Mouse (Mus musculus) cerebellum, adult 11-12 months (tissue): ENCODE measurements at regions not wholly inside any gene's neighbourhood (a gene's known extent, or its start where the extent isn't known, plus 50 kb on each side); places are given as distances from the start of the nearest gene placed in this dataset.

Experiments
- DNase-seq: peaks from one replicate; pipeline ENCODE4 v3.0.0; 2022

DNA sequence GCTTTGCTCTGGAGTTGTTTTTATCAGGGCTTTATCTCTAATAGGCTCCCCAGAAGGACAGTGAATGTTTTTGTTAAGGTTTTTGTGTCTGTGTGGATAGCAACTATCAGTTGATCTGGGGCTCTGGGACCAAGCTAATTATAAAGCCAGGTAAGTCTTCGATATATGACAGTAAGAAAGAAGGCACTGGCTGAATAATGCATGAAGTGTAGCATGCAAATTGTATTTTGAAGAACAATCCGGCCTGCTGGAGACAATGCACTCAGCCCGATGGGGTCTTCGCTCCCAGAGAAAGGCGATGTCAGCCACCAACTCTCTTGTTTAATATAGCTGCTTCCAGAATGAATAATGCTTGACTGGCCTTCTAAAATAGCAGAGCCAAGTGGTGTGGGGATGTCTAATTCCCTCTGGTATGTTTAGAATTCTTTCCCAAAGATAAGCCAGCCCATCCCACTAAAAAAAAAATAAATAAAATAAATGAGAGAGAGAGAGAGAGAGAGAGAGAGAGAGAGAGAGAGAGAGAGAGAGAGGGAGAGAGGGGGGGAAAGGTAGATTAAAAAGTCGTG, 68.6 kb downstream of the Dad1 start:
- no peak for DNase-seq

DNA sequence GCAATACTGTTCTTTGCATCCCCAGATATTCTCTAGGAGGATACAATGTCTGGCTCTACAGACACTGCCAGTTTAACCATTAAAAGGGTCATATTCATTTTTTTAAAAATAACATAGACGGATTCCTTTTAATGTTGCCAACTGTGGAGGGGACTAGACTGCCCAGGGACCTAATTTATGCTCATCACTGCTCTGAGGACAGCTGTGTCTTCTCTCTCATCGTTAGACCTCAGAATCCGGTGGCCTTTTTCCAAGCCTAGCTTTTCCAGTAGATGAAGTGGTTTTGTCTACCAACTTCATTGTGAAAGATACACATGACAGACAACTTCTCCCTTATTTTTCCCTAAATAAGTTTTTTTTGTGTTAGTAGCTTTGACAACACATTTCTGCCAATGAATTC, 70.0 kb downstream of the Dad1 start:
- no peak for DNase-seq

DNA sequence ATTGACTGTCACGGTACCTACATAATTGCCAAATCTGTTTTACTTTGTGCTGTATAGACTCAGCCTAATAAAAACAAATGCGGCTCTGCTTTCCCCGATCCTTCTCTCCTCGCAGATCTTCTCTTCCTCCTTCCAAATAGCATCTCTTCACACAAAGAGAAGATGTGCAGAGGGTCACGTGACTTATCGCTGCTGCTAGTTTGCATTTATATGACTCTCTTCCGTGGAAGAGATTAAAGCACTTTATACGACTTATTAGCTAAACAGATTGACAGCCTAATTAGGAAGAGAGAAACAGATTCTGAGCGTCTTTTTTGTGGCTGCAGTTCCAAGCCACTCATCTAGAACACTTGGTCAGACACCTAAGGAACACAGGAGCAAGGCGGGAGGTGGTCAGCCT, 71.1 kb downstream of the Dad1 start:
- no peak for DNase-seq

DNA sequence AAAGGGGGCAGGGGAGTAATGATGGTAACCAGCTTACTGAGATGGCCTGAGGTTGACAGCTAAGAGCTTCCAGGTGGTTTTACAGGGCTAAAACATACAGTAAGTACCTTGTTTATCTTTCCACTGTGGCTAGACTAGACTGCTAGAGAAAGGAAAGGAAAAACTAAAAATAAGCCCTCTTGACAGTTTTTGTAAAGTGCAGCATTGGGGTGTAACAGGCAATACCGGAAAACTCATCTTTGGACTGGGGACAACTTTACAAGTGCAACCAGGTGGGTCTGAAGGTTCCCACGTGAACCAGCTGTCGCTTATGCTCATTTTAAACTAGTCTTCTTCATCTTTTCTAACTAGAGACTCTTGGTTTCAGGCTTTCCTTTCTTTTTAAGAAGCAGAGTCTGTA, 72.6 kb downstream of the Dad1 start:
- no peak for DNase-seq

DNA sequence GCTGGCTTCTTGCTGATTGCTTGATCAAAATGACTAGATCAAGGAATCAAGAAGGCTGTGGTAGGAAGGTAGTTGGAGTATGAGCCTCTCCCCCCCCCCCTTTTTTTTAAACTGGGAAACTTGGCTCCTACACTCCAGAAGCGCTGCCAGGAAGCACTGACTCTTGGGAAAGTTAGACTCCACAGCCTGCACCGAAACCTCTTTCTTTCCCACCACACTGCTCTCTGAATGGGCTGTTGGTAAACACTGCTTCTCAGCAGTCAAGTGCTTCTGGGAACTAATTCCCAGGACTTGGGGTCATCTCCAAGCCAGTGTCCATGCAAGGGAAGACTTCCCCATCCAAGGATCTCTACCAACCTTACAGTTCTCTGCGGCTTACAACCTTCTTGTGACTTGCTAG, 73.2 kb downstream of the Dad1 start:
- no peak for DNase-seq

DNA sequence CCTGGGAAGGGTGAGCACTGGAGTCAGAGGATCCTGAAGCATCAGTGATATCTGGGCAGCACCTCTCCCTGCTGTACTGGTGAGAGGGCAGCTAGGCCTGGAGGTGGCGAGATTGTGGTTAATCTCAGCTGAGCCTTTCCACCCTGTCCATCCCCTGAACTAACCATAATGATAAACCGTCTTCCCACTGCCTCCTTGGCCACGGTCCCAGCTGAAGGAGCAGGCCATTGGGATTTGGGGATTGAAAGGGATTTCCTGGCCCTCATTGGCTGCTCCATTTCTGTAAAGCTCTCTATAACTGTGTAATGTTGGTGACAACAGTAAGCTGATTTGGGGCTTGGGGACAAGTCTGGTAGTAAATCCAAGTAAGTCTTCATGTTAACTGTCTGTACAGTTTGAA, 73.6 kb downstream of the Dad1 start:
- DNase-seq: no peak

DNA sequence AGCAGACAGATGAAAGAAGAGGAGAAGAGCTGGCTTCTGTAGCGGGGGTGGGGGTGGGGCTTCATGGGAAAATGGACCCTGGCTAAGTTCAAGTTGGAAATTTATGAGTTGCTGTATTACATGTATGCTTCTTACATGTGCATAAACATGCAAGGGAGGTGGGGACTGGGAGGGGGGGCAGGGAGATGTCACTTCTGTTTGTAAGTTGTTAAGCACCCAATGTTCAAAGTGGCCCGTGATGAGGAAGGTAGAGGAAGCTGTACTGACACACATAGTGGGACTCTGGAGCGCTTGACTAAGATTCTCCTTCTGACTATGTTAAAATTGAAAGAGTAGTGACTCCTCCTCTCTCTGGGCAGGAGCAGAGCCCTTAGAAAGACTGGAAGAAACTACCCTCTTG, 75.0 kb downstream of the Dad1 start:
- DNase-seq: no peak

DNA sequence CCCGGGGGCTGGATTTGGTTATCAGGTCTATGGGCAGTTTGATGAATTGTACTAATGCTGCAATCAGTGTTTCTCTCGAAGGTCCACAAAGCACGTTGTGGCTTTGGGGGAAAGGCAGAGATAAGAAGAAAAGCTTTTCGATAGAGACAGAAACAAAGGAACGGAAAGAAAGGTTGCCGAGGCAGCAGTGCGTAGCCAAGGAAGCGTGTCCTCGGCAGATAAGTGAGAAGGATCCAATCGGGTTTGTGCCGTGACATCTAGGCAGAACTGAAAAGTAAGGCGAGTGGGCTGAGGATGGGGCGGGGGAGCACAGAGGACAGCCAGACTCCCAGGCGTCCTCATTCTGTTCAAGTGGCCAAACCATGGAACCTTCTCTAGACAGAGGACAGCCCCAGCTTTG, 77.4 kb downstream of the Dad1 start:
- no peak for DNase-seq

DNA sequence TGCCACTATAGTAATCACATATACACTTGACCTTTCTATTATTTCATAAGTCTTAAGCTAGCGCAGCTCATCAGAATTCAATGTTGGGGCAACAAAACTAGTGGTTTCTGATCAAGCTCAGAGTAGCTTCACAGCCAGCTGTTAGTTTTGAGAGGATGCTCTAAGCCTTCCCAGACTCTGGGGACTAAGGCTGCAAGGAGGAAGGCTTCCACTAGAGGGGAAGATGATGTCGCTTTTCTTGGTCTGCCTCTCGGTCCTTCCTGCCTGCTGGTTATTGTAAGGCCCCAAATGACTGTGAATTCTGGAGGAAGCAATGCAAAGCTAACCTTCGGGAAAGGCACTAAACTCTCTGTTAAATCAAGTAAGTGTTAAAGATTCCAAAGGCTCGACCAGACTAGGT, 78.4 kb downstream of the Dad1 start:
- DNase-seq: no peak

DNA sequence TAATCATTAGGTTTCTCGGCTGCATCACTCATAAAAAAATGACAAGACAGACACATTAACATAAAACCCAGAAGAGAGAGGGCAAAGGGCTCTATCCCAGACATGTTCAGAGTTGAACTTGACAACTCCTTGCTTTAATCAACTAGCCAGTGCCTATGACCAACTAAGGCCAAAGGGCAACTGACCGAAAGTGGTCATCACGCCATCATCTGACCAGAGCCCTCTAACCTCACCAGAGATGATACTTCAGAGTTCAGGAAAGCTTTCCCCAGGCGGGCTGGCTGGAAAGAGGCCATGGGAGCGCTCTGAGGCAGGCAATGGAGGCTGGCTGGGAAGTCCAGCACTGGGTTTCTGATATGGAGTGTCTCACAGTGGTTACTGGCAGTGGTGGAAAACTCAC, 80.6 kb downstream of the Dad1 start:
- no peak for DNase-seq

DNA sequence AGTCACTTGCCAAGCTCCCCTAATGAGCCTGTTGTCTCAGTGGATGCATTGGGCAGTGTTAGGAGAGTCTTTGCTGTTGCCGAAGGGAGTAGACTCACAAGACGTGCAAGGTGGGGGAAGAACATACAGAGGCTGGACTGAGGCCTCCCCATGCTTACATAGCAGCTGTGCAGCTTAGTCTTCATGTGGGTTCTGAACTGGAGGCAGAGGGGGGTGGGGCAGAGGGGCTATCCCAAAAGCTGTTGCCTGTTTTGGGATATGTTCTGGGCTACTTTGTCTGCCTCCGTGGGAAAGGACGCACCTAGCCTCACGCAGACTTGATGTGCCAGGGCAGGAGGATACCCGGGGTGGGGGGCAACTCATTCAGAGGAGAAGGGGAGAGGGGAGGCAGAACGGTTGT, 84.7 kb downstream of the Dad1 start:
- DNase-seq: no peak

DNA sequence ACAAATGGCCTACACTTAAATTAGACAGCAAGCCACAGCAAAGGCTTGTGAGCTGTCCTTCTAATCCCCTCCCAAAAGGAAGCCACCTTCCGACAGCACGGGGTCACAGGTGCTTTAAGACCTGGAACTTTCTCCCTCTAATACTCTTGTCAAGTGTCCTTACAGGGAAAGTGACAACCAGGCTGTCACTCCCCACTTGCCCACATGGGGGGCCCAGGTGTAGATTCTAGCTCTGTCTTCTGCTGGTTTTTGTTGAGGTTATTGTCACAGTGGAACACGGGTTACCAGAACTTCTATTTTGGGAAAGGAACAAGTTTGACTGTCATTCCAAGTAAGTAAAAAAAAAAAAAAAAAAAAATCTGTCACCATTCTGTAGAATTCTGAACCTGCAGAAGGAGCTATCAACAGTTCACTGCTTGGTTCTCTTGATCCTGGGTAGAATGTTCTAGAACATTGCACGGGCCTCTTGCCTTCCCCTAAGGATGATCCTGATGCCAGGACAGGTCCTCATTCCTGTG, 85.4 kb downstream of the Dad1 start:
- no peak for DNase-seq

DNA sequence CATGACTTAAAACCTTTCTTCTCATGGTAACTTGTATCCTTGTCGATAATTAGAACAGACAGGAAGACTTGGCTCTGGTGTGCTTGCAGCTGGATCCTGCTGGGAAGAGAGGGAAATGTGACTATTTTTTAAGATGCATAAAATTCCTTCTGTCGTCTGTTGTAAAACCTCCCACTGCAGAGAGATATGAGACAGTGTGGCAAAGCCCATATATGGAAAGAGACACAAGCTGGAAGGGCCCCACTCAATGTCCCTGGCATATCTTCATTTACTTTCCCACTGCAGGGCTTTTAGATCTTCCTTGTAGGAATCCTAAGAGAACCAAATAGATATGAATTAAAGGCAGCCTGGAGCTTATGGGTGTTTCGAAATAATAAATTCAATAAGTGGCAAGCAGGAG, 87.8 kb downstream of the Dad1 start:
- DNase-seq: no peak

DNA sequence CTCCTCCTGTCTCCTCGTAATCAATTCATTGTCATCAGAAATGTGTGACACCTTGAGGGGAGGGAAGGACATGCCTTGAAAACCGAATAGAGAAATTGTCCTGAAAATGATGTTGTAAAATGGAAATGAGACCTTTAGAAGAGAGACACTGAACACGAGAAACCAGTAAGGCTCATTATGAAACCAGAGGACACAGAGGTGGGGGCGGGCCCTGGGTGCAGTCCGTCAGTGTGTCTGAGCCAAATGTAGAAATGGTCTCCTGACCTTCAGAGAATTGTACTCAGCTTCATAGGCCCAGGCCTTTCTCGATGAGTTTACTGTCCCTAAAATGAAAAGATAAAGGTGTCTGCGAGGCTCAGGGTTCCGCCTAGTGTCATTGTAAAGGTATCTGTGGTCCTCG, 89.0 kb downstream of the Dad1 start:
- DNase-seq: no peak

DNA sequence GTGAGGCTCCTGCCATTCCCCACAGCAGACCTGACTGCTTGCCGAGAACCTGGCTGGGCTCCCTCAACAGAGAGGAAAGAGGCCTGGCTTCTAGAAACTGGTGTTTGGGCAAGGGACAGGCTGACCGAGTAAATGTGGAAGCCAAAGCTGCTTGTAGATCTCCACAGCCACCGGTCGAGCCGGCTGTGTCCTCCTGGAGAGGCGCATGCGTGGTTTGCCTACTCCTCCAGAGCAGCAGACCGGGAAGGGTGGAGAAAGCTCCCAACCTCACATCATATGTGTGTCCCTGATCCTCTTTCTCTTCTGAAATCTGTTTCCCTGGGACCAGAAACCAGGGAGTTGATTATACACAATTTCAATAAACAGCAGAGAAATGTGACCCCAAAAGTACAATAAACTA, 92.0 kb downstream of the Dad1 start:
- DNase-seq: no peak

DNA sequence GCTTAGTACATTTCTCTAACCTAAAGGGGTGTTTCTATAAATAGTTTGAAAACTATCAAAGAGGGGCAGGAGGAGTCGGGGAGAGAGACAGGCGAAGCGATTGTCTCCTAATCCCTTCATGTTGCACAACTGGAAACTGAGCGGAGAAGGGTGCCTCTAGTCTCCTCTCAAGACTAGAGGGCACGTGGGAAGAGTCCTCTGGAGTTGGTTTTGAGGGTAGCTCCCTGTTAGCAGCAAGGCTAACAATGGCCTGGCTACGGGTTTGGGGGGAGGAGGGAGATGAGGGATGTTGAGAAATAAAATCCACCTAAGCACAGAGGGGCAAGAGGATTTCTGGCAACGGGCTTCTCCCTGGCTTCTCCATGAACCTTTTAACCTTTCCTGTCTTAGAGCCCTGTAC, 92.7 kb downstream of the Dad1 start:
- DNase-seq: no peak

DNA sequence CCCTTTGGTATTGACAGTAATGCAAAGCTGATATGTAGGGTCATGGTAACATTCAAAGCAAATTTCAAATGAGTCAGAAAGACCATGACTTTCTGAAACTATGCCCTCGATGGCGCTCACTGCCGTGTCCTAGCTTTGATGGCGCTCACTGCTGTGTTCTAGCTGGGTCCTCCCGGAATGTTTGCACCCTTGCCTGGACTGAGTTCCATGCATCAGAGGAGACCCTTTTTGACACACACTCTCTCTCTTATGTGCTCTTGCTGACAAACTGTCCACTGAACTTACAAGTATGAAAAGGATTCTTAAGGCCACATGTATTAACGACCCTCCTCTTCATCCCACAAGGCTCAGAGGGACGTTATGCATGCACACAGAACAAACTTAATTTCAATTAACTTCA, 94.1 kb downstream of the Dad1 start:
- DNase-seq: no peak

DNA sequence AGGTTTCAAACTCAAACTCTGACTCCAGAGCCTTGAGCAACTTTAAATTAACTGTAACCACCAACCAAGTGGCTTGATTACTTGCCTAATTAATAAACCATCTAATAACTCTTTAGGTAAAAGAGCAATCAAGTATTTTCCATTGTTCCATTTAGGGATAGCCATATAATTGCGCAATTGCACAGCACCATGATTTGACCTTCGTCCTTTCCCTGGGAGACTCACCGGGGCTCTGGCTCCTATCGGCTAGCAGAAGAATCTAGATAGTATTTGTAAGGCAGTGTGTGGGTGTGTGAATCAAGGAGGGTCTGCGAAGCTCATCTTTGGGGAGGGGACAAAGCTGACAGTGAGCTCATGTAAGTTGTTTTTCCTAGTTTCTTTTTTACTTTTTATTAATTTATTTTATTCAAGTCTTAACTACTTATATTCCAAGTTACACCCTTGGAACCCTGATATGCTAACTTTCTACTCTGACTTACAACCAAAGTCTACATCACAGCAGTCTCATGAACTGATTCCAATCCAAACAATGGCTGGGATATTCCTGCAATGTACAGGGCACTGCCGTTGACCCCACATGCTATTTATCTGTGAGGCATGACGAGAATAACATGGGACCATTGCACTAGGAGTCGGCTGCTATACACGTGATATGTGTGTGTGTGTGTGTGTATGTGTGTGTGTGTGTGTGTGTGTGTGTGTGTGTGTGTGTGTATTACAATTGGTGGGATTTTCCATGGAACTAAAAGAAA, 95.5 kb downstream of the Dad1 start:
- DNase-seq: no peak

DNA sequence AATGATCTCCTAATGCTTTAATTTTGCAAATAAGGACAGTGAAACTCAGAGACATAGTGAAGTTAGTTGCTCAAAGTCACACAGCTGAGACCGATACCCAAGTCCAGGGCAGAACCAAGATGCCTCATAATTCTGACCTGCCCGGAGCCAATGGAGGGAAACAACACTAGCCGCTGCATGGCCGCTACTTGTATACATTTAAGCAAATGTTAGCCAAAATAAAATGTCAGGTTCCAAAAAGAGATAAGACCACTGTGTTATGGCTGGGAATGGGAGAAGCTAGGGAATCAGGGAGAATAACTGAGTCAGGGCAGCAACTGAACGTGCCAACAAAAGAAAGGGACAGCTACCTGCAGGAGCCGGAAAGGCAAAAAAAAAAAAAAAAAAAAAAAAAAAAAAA, 97.4 kb downstream of the Dad1 start:
- no peak for DNase-seq

DNA sequence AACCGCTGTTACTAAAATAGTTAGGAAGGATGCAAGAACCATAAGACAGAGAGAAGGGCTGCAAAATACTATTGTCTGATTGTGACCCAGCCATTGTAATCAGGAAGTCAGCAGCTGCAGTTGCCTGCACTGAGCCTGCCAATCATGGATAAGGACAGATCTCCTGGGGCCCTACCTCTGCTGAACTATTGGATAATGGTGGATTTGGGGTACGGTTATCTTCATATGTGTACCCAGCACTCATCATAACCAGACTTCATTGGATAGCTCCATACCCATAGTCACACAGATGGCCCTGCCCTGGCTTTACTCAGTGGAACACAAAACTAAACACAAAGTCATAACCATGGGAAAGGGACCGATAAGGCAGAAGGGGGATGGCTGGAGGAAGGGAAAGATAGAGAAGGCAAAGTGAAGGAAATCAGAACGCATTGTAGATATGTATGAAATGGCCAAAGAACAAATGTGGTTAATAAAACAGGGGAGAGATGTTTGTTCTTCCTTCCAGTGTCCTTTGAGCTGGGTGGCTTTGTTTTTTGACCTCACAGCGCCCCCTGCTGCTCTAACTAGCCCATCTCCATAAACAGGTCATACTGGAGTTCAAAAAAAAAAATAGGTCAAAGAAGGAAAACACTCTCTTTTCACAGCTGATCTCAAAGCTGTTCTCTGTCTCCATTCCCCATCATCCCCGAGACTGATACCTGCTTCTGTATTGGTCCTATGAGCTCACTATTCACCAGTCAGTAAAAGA, 101.2 kb downstream of the Dad1 start:
- DNase-seq: peak; percentile 31

DNA sequence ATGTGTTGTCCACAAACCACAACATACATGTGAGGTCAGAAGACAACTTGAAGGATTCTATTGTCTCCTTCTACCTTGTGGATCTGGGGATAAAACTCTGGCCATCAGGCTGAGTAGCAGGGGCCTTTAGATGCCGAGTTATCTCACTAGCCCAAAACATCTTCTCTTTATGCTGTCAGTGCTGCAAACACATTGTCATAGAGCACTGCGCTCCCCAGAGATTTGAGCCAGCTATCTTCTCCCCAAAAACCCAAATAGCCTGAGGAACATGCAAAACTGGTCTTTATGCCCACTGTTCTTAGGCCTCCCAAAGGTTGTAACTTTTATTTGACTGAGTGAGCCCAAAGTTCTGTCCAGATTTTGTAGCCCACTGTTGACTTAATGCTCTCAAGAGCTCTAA, 102.0 kb downstream of the Dad1 start:
- no peak for DNase-seq

DNA sequence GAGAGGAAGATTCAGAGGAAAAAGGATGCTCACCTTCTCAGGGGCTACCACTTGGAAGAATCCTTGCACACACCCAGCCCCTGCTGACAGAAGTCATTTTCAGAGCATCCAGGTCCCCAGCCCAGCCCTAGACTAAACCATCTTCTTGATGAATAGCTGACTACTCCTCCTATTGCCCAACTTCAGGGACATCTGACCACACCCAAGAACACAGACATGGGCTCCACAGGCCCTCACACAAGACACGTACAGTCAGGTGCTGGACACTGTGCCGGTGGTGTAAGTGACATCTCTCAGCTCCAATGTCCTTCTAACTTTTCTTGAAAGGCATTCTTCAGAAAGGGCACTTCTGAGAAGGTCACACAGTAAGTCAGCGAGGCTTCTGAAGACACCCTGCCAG, 102.6 kb downstream of the Dad1 start:
- DNase-seq: no peak

DNA sequence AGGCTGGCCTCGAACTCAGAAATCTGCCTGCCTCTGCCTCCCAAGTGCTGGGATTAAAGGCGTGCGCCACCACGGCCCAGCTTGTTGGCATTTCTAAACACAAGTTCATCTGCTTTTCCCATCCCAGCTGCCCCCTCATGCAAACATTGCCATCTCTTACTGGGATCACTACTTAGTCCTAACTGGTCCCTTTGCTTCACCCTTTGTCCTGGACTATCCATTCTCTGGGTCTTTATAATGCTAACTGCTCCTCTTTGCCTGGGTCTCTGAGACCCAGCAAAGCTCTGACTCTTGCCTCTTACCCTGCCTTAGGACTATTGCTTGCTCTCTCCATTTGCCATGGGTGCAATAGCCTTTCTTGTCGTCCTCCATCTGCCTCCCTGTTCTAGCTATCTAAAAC, 103.7 kb downstream of the Dad1 start:
- DNase-seq: no peak

DNA sequence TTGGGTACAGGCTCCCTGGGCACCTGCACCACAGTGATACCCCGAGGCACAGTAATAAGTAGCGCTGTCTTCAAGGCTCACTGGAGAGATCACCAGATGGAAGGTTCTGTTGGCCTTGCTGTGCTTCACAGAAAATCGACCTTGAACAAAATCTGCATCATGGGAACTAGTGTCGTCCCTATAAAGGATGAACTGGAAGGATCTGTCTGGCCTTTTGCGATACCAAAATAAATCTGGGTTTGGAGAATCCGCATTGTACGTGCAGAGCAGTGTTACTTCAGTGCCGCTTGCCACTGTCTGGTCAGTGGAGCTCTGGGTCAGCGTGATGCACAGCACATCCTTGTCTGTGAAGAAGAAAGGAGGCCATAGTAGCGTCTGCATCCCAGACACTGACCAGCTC, 105.3 kb downstream of the Dad1 start:
- no peak for DNase-seq
